Mouse (Mus musculus) regulatory T cell (primary cell): ENCODE results near the gene Lsp1.

ENCODE experiments used
- in situ Hi-C: fragments of 300-600 bp; cut with MboI, MseI; formaldehyde crosslinking; loops from one replicate; pipeline ENCODE4 v1.15.1; 2025; ENCODE audit warnings: high pct_unique_total_duplicates

Gene Lsp1

GRCm38 (mm10) chr7:142499010-142499721 is 38.6 kb downstream of the Lsp1 start:
- in situ Hi-C loops = loop anchor here (5.0 kb wide), 2 partner anchors 57 to 162 kb away; partner anchors contain the start of gene Tnni2

- in situ Hi-C loops = no loop called here
These were observed 39.4 kb downstream of the Lsp1 start for GRCm38 (mm10) chr7:142500032-142500431.

GRCm38 (mm10) chr7:142503206-142503605 is 42.6 kb downstream of the Lsp1 start:
- in situ Hi-C loops = no loop called here

- in situ Hi-C loops = no loop called here
These were observed 45.3 kb downstream of the Lsp1 start for GRCm38 (mm10) chr7:142505942-142506341.

- in situ Hi-C loops = no loop called here
These were observed 45.9 kb downstream of the Lsp1 start for GRCm38 (mm10) chr7:142506501-142506900.

- in situ Hi-C loops = no loop called here
These were observed 46.8 kb downstream of the Lsp1 start for GRCm38 (mm10) chr7:142507453-142507852.

GRCm38 (mm10) chr7:142509518-142509917 is 48.9 kb downstream of the Lsp1 start:
- in situ Hi-C loops = no loop called here

- in situ Hi-C loops = loop anchor here (10.0 kb wide), 1 partner anchor 815 kb away; the partner anchor contains the start of gene Muc2
These were observed 49.6 kb downstream of the Lsp1 start for GRCm38 (mm10) chr7:142510021-142510777.

GRCm38 (mm10) chr7:142514048-142514447 is 53.4 kb downstream of the Lsp1 start:
- in situ Hi-C loops = loop anchor here (10.0 kb wide), 1 partner anchor 819 kb away; the partner anchor contains the start of gene Muc2

GRCm38 (mm10) chr7:142516221-142516978 is 55.8 kb downstream of the Lsp1 start:
- in situ Hi-C loops = loop anchor here (10.0 kb wide), 1 partner anchor 822 kb away; the partner anchor contains the start of gene Muc2

GRCm38 (mm10) chr7:142517531-142517930 is 56.9 kb downstream of the Lsp1 start:
- in situ Hi-C loops = loop anchor here (10.0 kb wide), 1 partner anchor 823 kb away; the partner anchor contains the start of gene Muc2

GRCm38 (mm10) chr7:142520331-142520730 is 59.7 kb downstream of the Lsp1 start:
- in situ Hi-C loops = no loop called here

- in situ Hi-C loops = no loop called here
These were observed 61.7 kb downstream of the Lsp1 start for GRCm38 (mm10) chr7:142522352-142522751.

- in situ Hi-C loops = no loop called here
These were observed 62.8 kb downstream of the Lsp1 start for GRCm38 (mm10) chr7:142523200-142523990.

GRCm38 (mm10) chr7:142525342-142526178 is 65.0 kb downstream of the Lsp1 start:
- in situ Hi-C loops = no loop called here

- in situ Hi-C loops = no loop called here
These were observed 68.7 kb downstream of the Lsp1 start for GRCm38 (mm10) chr7:142529350-142529749.

- in situ Hi-C loops = no loop called here
These were observed 71.4 kb downstream of the Lsp1 start for GRCm38 (mm10) chr7:142531973-142532521.

GRCm38 (mm10) chr7:142532671-142533058 is 72.1 kb downstream of the Lsp1 start, which contains the start of gene Mrpl23:
TSS of gene Mrpl23 (plus strand) at chr7:142532686.
- in situ Hi-C loops = no loop called here

- in situ Hi-C loops = no loop called here
These were observed 72.6 kb downstream of the Lsp1 start for GRCm38 (mm10) chr7:142533059-142533855.
